Mouse (Mus musculus) adrenal gland, postnatal 4 days (tissue): ENCODE results near the gene Slc6a13. TPM values are rescaled to one million over a fixed set of nuclear protein-coding genes. Genes with fewer than 3 reads are reported as not detected.

Experiments used
- DNase-seq, 2 experiments: peaks; one replicate each; pipeline ENCODE4 v3.0.0; 2021 to 2022; ENCODE audit warnings: low spot score in 2 of 2, mixed read lengths in 2 of 2
- long read RNA-seq, 2 experiments: library from polyadenylated mRNA; stranded (forward); transcript quantifications; one replicate each; pipeline ENCODE4 v2.0.0; 2021
- total RNA-seq, 2 experiments: library from RNA; stranded (reverse); gene quantifications; 2 replicates each; pipeline ENCODE4 v1.2.3; 2021

Gene Slc6a13
- total RNA-seq = 10 to 100 TPM in 1 of 2 experiments, 1 to 10 TPM in 1; 4.5 to 15.2 TPM
- long read RNA-seq, experiment 1, transcript Slc6a13-201 (15 exons, 2,234 nt) = major isoform, 32 of 36 reads
- long read RNA-seq, experiment 1, partial matches to known transcripts = 1 of 36 reads
- long read RNA-seq, experiment 1, other reads (novel, unspliced or antisense) = 3 of 36 reads
- long read RNA-seq, experiment 2, partial matches to known transcripts = 3 of 8 reads
- long read RNA-seq, experiment 2, other reads (novel, unspliced or antisense) = 1 of 8 reads

GRCm38 (mm10) chr6:121299954-121300353, at the start of gene Slc6a13:
Slc6a13 (plus strand) TSS chr6:121300227.
- peak; percentile 12 to 13 for DNase-seq

- no peak for DNase-seq
Measured at GRCm38 (mm10) chr6:121250406-121250805, 49.6 kb upstream of the Slc6a13 start.

- DNase-seq = no peak
Measured at GRCm38 (mm10) chr6:121251256-121251655, 48.8 kb upstream of the Slc6a13 start.

GRCm38 (mm10) chr6:121260548-121260947, 39.5 kb upstream of the Slc6a13 start:
- peak; percentile 24 to 44 for DNase-seq

- DNase-seq = no peak
Measured at GRCm38 (mm10) chr6:121261233-121261632, 38.8 kb upstream of the Slc6a13 start.

- no peak for DNase-seq
Measured at GRCm38 (mm10) chr6:121262004-121262403, 38.0 kb upstream of the Slc6a13 start.

- DNase-seq = no peak
Measured at GRCm38 (mm10) chr6:121262496-121262895, 37.5 kb upstream of the Slc6a13 start.

GRCm38 (mm10) chr6:121270156-121270555, 29.9 kb upstream of the Slc6a13 start:
- no peak for DNase-seq

GRCm38 (mm10) chr6:121271707-121272074, 28.3 kb upstream of the Slc6a13 start:
- DNase-seq = no peak

- peak; percentile 19 to 61 for DNase-seq
Measured at GRCm38 (mm10) chr6:121272075-121272800, 27.8 kb upstream of the Slc6a13 start.

GRCm38 (mm10) chr6:121274356-121274755, 25.7 kb upstream of the Slc6a13 start:
- no peak for DNase-seq

GRCm38 (mm10) chr6:121284132-121284531, 15.9 kb upstream of the Slc6a13 start:
- DNase-seq = no peak

- DNase-seq = no peak
Measured at GRCm38 (mm10) chr6:121299317-121299716, 710 bp upstream of the Slc6a13 start.

GRCm38 (mm10) chr6:121300504-121300903, 477 bp downstream of the Slc6a13 start:
- DNase-seq = no peak

GRCm38 (mm10) chr6:121303466-121304220, 3.6 kb downstream of the Slc6a13 start:
- no peak for DNase-seq

GRCm38 (mm10) chr6:121304630-121305029, 4.6 kb downstream of the Slc6a13 start:
- DNase-seq = no peak

- DNase-seq = no peak
Measured at GRCm38 (mm10) chr6:121305571-121305970, 5.5 kb downstream of the Slc6a13 start.

GRCm38 (mm10) chr6:121310984-121311383, 11.0 kb downstream of the Slc6a13 start:
- no peak for DNase-seq

GRCm38 (mm10) chr6:121319099-121319498, 19.1 kb downstream of the Slc6a13 start:
- DNase-seq = no peak

GRCm38 (mm10) chr6:121322381-121323110, 22.5 kb downstream of the Slc6a13 start:
- no peak for DNase-seq

- no peak for DNase-seq
Measured at GRCm38 (mm10) chr6:121325298-121325697, 25.3 kb downstream of the Slc6a13 start.
